Mouse (Mus musculus): ENCODE data around the gene Ube2dnl1.

Ube2dnl1 gene

GRCm38 (mm10) chrX:114904712-114905111 is at the start of gene Ube2dnl1:
Ube2dnl1 (plus strand) TSS chrX:114905012.
- no peak for DNase-seq

- DNase-seq, result no peak
Measured at GRCm38 (mm10) chrX:114895489-114895888, 9.3 kb upstream of the Ube2dnl1 start.

- DNase-seq, result no peak
Measured at GRCm38 (mm10) chrX:114897506-114897905, 7.3 kb upstream of the Ube2dnl1 start.

GRCm38 (mm10) chrX:114903391-114903790 is 1.4 kb upstream of the Ube2dnl1 start:
- DNase-seq, result no peak

GRCm38 (mm10) chrX:114907282-114907681 is 2.5 kb downstream of the Ube2dnl1 start, which contains the start of gene Ube2dnl2:
Ube2dnl2 (plus strand) TSS chrX:114907582.
- no peak for DNase-seq

GRCm38 (mm10) chrX:114955066-114955465 is 50.3 kb downstream of the Ube2dnl1 start:
- no peak for DNase-seq
